In the genomic region with DNA sequence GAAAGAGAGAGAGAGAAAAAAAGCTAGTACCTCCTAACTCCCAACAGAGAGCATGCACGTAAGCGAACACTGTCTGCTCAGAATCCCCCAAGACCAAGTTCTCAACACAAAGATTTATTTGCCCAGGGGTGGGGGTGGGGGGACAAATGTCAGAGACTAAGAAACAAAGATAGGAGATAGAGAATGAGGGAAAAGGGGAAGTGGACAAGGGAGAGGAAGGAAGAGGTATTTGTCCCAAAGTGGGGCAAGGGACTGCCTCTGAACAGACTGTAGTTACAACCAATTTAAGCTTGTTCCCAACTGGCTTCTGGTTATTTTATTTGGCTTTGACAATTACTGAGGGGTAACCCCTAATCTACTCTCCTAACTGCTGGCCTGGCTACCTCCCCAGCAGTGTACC, we compare ENCODE assay signal across 1 mouse cellular context.
TF ChIP-seq lines count a peak whose summit lies in the region.

No protein-coding gene starts in this region.

TF ChIP-seq in MEL, 35 proteins besides CTCF, POLR2A, EP300 and RAD21:
- TF ChIP-seq USF1 (IDR thresholded peaks at IDR 0.05; ENCODE audit: low read depth, low read length) (no peak), TAL1 (IDR thresholded peaks at IDR 0.05; ENCODE audit: low read length) (no peak), MAFK (IDR thresholded peaks at IDR 0.05; ENCODE audit: borderline replicate concordance, low read depth, low read length) (no peak), ZMIZ1 (IDR thresholded peaks at IDR 0.05; ENCODE audit: low read depth, low read length) (no peak), MYB (IDR thresholded peaks at IDR 0.05; ENCODE audit: low read depth, low read length) (no peak), MEF2A (IDR thresholded peaks at IDR 0.05; ENCODE audit: extremely low read depth, insufficient replicate concordance, low read depth, low read length, poor library complexity, severe bottlenecking) (no peak), NRF1 (IDR thresholded peaks at IDR 0.05; ENCODE audit: insufficient read depth, low read depth, low read length, poor library complexity, severe bottlenecking) (no peak), ZC3H11A (IDR thresholded peaks at IDR 0.05; ENCODE audit: low read depth, low read length) (no peak), TCF12 (IDR thresholded peaks at IDR 0.05; ENCODE audit: low read depth, low read length) (no peak), HCFC1 (IDR thresholded peaks at IDR 0.05; ENCODE audit: low read depth, low read length) (no peak), ZKSCAN1 (IDR thresholded peaks at IDR 0.05; ENCODE audit: low read depth, low read length) (no peak), GATA1 (IDR thresholded peaks at IDR 0.05; ENCODE audit: low read depth, low read length) (no peak; the same call in 1 of the 2 replicates), MXI1 (IDR thresholded peaks at IDR 0.05; ENCODE audit: low read depth, low read length) (no peak), UBTF (IDR thresholded peaks at IDR 0.05; ENCODE audit: borderline replicate concordance, insufficient read depth, low read depth, low read length) (no peak), ZNF384 (IDR thresholded peaks at IDR 0.05; ENCODE audit: low read depth, low read length) (no peak), E2F4 (IDR thresholded peaks at IDR 0.05; ENCODE audit: borderline replicate concordance, low read depth, low read length) (no peak), POLR2AphosphoS5 (IDR thresholded peaks at IDR 0.05; ENCODE audit: borderline replicate concordance, low read depth, low read length) (no peak), MAZ (IDR thresholded peaks at IDR 0.05; ENCODE audit: low read depth, low read length) (no peak), SMC3 (IDR thresholded peaks at IDR 0.05; ENCODE audit: low read depth, low read length) (no peak), TBP (IDR thresholded peaks at IDR 0.05; ENCODE audit: low read depth, low read length) (no peak)
TF ChIP-seq in MEL: peak in this region for 0.
